Mouse (Mus musculus) embryo, embryonic 10.5 days (tissue): ENCODE measurements at regions not wholly inside any gene's neighbourhood (a gene's known extent, or its start where the extent isn't known, plus 50 kb on each side); places are given as distances from the start of the nearest gene placed in this dataset.
A peak's percentile ranks its signal among the peaks of the same experiment; 100 is the strongest.

Experiments
- DNase-seq: peaks from one replicate; pipeline ENCODE4 v3.0.0-alpha.2; 2015; ENCODE audit warnings: low spot score

DNA sequence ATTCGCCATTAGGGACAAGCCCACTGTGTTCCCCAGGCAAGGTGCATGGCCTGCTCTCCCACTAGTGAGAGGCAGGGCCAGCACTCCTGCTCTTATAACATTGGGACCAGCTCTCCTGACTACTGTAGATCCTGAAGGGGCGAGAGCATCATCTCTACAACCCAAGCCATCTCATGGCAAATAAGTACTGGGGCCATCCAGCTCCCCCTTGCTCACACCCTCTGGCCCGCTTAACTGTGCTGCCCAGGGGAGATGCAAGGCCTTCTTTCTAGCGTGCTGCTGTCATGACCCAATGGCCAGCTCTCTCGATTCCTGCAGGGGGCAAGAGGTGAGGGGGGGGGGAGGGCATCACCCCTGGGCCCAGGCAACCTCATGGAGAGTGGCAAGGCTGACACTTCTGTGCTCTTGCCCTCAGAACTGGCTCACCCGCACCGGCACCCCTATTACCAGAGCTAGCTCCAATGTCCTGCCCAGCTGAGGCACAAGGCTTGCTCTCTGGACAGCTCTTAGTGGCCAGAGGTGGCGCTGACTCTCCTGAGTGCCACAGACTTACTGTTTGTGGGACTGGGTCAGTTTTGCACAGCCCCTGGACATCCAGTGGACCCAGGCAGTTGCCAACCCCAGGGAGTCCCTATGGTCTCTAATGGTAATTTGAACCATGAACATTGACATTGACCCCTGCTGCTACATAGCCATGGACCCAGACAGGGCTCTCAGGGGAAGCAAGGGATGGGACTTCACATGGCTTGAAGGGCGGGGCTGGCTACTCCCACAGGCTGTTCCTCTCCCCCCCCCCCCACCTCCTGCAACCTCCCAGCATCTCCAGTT is 448.2 kb downstream of the Tdrd3 start:
- no peak for DNase-seq

DNA sequence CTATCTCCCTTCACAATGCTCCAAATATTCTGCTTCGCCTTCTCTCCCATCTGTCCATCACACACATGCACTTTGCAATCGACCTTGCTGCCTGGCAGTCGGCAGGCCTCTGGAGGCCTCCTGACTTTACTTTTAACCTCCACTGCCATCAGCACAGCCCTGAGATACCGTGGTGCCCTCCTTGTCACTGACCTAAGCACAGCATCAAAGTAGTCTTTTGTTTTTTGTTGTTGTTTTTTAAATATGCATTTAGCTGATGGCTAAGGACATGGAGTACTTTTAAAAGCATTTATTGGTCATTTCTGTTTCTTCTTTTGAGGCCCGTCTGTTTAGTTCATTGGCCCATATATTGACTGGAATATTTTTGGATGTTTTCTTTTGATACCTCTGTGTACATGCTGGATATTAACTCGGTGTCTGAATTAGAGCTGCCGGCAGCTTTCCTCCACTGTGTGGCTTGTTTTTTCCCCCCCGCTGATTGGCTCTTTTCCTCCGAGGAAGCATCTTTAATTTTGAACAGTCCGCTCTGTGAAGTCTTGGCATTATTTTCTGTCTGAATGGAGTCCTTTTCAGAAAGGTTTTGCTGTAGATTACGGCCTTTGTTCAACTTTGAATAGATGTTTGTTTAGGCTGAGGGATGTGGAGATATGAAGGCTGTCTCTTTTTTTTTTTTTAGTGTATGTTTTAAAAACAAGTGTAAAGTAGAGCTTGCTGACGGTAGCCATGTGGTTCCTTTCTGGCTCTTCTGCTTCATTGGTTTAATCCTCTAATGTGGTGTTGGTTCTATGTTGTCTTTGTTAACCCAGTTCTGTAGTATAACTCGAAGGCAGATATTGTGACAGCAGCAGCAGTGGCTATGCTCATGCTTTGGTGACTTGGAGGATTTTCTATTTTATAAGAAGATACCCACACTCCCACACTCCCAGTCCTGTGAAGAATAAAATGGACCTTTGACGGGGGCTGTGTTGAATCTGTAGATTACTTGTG is 449.1 kb downstream of the Tdrd3 start:
- peak; percentile 5 for DNase-seq

DNA sequence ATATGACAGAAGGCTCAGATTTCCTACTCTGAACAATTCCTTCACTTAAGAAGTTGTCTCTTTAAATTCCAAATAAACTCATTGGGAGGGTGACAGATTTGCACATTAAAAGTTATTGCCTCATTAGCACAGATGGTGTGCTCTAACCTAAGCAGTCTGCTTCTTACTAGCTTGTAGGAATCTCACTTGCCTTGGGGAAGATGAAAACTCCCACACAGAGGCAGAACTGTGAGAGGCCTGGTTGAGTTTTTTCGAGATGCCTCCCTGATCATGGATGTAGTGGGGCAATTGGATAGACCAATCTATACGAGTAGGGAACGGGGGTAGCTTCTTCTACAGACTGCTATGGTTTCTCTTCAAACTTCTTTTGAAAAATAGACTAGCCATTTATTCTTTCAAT is 485.3 kb downstream of the Tdrd3 start:
- DNase-seq, result no peak

DNA sequence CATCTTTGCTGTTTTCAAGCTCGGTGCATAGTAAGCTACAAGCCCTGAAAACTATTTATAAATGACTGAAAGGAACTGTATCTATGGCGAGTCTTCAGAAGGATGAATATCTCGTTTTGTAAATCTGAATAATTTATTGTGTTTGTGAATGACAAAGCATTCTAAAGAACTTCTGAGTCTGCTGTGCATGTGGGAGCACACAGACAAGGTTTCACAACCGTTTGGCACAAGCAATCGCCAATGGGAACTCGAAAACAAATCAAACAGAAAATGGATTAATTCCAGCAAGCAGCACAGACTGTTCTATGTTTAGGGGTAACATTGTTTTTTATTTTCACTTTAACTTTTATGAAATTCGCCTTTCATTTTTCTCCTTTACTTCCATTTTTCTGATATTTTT is 486.0 kb downstream of the Tdrd3 start:
- no peak for DNase-seq
